In genomic region chr8:72434952-72435351, GRCm38 (mm10) we compare ENCODE assay signal across 7 mouse cellular contexts. TPM values are rescaled to one million over a fixed set of nuclear protein-coding genes. Genes with fewer than 3 reads are reported as not detected.
DNase-seq lines count a peak whose midpoint lies in the region.

No protein-coding gene starts in this region.

- DNase-seq in retina, postnatal 1 day: peak; percentile 34
- DNase-seq in retina, embryonic 14.5 days (ENCODE audit: low spot score): no peak
- DNase-seq in adrenal gland, postnatal 4 days (ENCODE audit: low spot score in 2 of 2): peak; percentile 37 to 61
- peak; percentile 85 for DNase-seq in heart, postnatal 4 days
- DNase-seq in urinary bladder, postnatal 25 days (ENCODE audit: low spot score): peak; percentile 61
- DNase-seq in thymus, postnatal 4 days: no peak
- DNase-seq in T-cell, adult 2 months (ENCODE audit: low spot score): no peak

RNA-seq across cellular contexts. Expression of gene Calr3, which starts 8.7 kb away (rescaled TPM):
- 1 to 10 TPM; 3.0 to 3.1 TPM for total RNA-seq in adrenal gland, postnatal 4 days (2021)
- total RNA-seq in heart, postnatal 4 days (2021): 1 to 10 TPM; 1.4 to 1.6 TPM

RNA-seq across cellular contexts. Expression of gene 1700030K09Rik, which starts 8.7 kb away (rescaled TPM):
- 10 to 100 TPM in 1 of 2 experiments, 1 to 10 TPM in 1; 9.6 to 11.7 TPM for total RNA-seq in adrenal gland, postnatal 4 days (2021)
- total RNA-seq in heart, postnatal 4 days (2021): 1 to 10 TPM; 5.4 to 8.2 TPM

RNA-seq across cellular contexts. Expression of gene Eps15l1, which starts 13.7 kb away (rescaled TPM):
- 10 to 100 TPM; 69.9 to 70.8 TPM for total RNA-seq in adrenal gland, postnatal 4 days (2021)
- 10 to 100 TPM; 56.8 to 60.0 TPM for total RNA-seq in heart, postnatal 4 days (2021)

RNA-seq across cellular contexts. Expression of gene Cherp, which starts 40.1 kb away (rescaled TPM):
- 10 to 100 TPM; 81.3 to 86.7 TPM for total RNA-seq in adrenal gland, postnatal 4 days (2021)
- 10 to 100 TPM; 55.6 to 64.5 TPM for total RNA-seq in heart, postnatal 4 days (2021)

RNA-seq across cellular contexts. Expression of gene Slc35e1, which starts 57.5 kb away (rescaled TPM):
- total RNA-seq in adrenal gland, postnatal 4 days (2021): 10 to 100 TPM; 25.1 to 26.7 TPM
- 10 to 100 TPM; 25.6 to 27.1 TPM for total RNA-seq in heart, postnatal 4 days (2021)

Comparison
In these comparisons a context has a peak if more than half of its experiments do, and no peak if none do; other contexts are left out.
1. DNase-seq: peak in retina, postnatal 1 day (single experiment), adrenal gland, postnatal 4 days (2 of 2), heart, postnatal 4 days (single experiment) and urinary bladder, postnatal 25 days (single experiment); none in retina, embryonic 14.5 days (single experiment), thymus, postnatal 4 days (single experiment) and T-cell, adult 2 months (single experiment).